Mouse (Mus musculus): Measurements from ENCODE around the gene Pkn3. TPM values are rescaled to one million over a fixed set of nuclear protein-coding genes. Genes with fewer than 3 reads are reported as not detected.
A peak's percentile ranks its signal among the peaks of the same experiment; 100 is the strongest.
"Not testable (repeated sequence)": the region's sequence is repeated elsewhere in the genome, so short reads cannot be mapped to it uniquely, and the experiment has no call there.

Pkn3 gene
- polyA plus RNA-seq, 1 experiment, result 0.09 TPM

GRCm38 (mm10) chr2:30048101-30048501 is 29.4 kb upstream of the Pkn3 start:
- H3K36me3 ChIP-seq (ENCODE audit: control insufficient read depth), result peaks cover 3% of the 10 kb centered on the region
- H3K9me3 ChIP-seq (ENCODE audit: control insufficient read depth, low read length), result no peaks in the 10 kb centered on the region
- H3K4me3 ChIP-seq (replicated peaks), result peak overlapping the region; percentile 65
- H3K4me1 ChIP-seq (ENCODE audit: control insufficient read depth), result peaks cover 27% of the 10 kb centered on the region
- no peak for TF ChIP-seq GATA1 (IDR thresholded peaks at IDR 0.05; ENCODE audit: low read length)
- no peak for TF ChIP-seq TAL1 (IDR thresholded peaks at IDR 0.05; ENCODE audit: low read length)
- H3K27me3 ChIP-seq (ENCODE audit: control insufficient read depth), result peaks cover 1% of the 10 kb centered on the region

GRCm38 (mm10) chr2:30048699-30049388 is 28.6 kb upstream of the Pkn3 start, which contains the start of gene Wdr34:
Gene Wdr34 (minus strand): TSS chr2:30048881.
- peaks cover 3% of the 10 kb centered on the region for H3K36me3 ChIP-seq (ENCODE audit: control insufficient read depth)
- H3K4me3 ChIP-seq (replicated peaks), result peak within 1 kb of the TSS; percentile 65
- H3K9me3 ChIP-seq (ENCODE audit: control insufficient read depth, low read length), result no peaks in the 10 kb centered on the region
- TF ChIP-seq GATA1 (IDR thresholded peaks at IDR 0.05; ENCODE audit: low read length), result no peak
- TF ChIP-seq TAL1 (IDR thresholded peaks at IDR 0.05; ENCODE audit: low read length), result no peak
- H3K4me1 ChIP-seq (ENCODE audit: control insufficient read depth), result peaks cover 26% of the 10 kb centered on the region
- H3K27me3 ChIP-seq (ENCODE audit: control insufficient read depth), result peaks cover 8% of the 10 kb centered on the region

- TF ChIP-seq GATA1 (IDR thresholded peaks at IDR 0.05; ENCODE audit: low read length) (no peak), TAL1 (IDR thresholded peaks at IDR 0.05; ENCODE audit: low read length) (no peak)
- Histone ChIP-seq H3K4me3 (replicated peaks) (no peak overlapping the region), H3K9me3 (ENCODE audit: control insufficient read depth, low read length) (no peaks in the 10 kb centered on the region), H3K4me1 (ENCODE audit: control insufficient read depth) (peaks cover 26% of the 10 kb centered on the region), H3K36me3 (ENCODE audit: control insufficient read depth) (peaks cover 3% of the 10 kb centered on the region), H3K27me3 (ENCODE audit: control insufficient read depth) (peaks cover 13% of the 10 kb centered on the region)
Observed at GRCm38 (mm10) chr2:30049831-30050230, 27.7 kb upstream of the Pkn3 start.

DNA sequence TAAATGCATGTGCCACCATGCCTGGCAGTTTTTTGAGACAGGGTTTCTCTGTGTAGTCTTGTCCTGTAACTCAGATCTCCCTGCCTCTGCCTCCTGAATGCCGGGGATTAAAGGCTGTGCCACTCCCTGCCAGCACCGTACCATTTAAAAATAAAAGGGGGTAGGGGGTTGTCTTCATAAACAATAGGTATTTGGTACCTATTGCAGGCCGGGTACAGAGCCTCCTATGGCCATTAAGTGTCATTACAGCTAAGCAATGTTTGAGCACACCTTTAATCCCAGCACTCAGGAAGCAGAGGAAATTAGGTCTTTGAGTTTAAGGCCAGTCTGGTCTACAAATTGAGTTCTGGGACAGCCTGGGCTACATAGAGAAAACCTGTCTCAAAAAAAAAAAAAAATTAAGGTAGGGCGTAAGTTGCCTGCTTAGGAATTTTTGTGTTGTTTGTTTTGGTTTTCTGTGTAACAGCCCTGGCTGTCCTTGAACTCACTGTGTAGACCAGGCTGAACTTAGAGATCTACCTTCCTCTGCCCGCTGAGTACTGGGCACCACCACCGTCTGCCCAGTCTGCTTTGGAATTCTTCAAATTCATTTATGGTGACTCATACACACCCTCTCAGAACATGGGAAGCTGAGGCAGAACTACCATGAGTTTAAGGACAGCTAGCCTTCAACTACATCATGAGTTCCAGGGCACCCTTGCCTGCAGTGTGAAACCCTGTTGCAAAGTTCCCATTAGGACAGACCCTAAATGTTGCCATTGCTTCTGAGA is 25.3 kb upstream of the Pkn3 start:
- H3K4me1 ChIP-seq (ENCODE audit: control insufficient read depth), result peaks cover 30% of the 10 kb centered on the region
- H3K9me3 ChIP-seq (ENCODE audit: control insufficient read depth, low read length), result no peaks in the 10 kb centered on the region
- no peaks in the 10 kb centered on the region for H3K36me3 ChIP-seq (ENCODE audit: control insufficient read depth)
- no peak overlapping the region for H3K4me3 ChIP-seq (replicated peaks)
- no peak for TF ChIP-seq GATA1 (IDR thresholded peaks at IDR 0.05; ENCODE audit: low read length)
- no peak for TF ChIP-seq TAL1 (IDR thresholded peaks at IDR 0.05; ENCODE audit: low read length)
- peaks cover 13% of the 10 kb centered on the region for H3K27me3 ChIP-seq (ENCODE audit: control insufficient read depth)

GRCm38 (mm10) chr2:30055310-30055709 is 22.2 kb upstream of the Pkn3 start:
- H3K9me3 ChIP-seq (ENCODE audit: control insufficient read depth, low read length); H3K36me3 ChIP-seq (ENCODE audit: control insufficient read depth); H3K4me3 ChIP-seq (replicated peaks): not testable (repeated sequence)

DNA sequence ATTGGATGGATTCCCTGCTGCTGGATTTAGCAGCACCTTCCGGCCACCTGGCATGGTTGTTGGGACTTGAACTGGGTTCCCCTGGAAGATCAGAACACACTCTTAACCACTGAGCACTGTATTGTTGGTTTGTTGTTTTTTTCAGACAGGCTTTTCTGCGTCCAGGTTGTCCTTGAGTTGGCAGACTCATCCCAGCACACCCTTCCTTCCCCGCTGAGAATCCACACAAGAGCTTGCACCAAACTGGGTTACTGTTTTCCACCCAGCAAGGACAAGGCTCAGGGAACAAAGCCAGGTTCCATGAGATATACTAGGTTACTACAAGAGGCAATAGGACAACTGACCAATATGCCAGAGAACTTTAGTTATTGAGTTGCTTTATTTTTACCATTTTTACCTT is 20.7 kb upstream of the Pkn3 start:
- peaks cover 16% of the 10 kb centered on the region for H3K27me3 ChIP-seq (ENCODE audit: control insufficient read depth)
- H3K4me1 ChIP-seq (ENCODE audit: control insufficient read depth), result peaks cover 21% of the 10 kb centered on the region
- TF ChIP-seq TAL1 (IDR thresholded peaks at IDR 0.05; ENCODE audit: low read length) (no peak), GATA1 (IDR thresholded peaks at IDR 0.05; ENCODE audit: low read length) (no peak)
- no peaks in the 10 kb centered on the region for H3K9me3 ChIP-seq (ENCODE audit: control insufficient read depth, low read length)
- no peaks in the 10 kb centered on the region for H3K36me3 ChIP-seq (ENCODE audit: control insufficient read depth)
- H3K4me3 ChIP-seq (replicated peaks), result no peak overlapping the region

More at GRCm38 (mm10) chr2:30055310-30055709, 22.2 kb upstream of the Pkn3 start:
- Histone ChIP-seq H3K4me1 (ENCODE audit: control insufficient read depth) (peaks cover 12% of the 10 kb centered on the region), H3K27me3 (ENCODE audit: control insufficient read depth) (peaks cover 13% of the 10 kb centered on the region)

DNA sequence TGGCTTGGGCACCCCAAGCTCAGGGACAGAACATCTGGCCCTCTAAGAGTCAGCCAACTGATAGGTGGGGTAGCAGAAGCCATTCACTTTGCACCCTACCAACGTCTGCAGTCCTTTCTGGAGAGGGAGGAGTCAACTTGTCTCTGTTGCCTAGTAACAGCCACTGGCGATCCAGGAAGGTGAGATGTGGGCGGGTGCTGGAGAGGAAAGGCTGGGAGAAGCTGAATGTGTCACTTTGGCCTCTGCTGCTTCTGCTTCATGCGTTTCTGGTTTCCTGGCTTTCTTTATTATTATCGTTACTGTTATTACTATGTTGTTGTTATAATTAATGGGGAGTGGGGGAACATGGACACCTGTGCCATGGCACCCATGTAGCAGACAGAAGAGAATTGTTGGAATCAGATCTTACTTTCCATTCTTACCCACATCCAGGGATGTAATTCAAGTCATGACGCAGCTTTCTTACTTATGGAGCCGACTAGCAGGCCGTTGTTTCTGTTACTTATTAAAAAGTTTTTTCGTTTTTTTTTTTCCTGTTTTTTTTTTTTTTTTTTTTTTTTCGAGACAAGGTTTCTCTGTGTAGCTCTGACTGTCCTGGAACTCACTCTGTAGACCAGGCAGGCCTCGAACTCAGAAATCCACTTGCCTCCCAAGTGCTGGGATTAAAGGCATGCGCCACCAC is 20.1 kb upstream of the Pkn3 start, which contains the start of gene Set:
Set (plus strand) TSS at position 156 of the 682 bp plus-strand sequence.
- no peak within 1 kb of the TSS for H3K4me3 ChIP-seq (replicated peaks)
- H3K9me3 ChIP-seq (ENCODE audit: control insufficient read depth, low read length), result no peaks in the 10 kb centered on the region
- H3K4me1 ChIP-seq (ENCODE audit: control insufficient read depth), result peaks cover 27% of the 10 kb centered on the region
- TF ChIP-seq GATA1 (IDR thresholded peaks at IDR 0.05; ENCODE audit: low read length), result no peak
- TF ChIP-seq TAL1 (IDR thresholded peaks at IDR 0.05; ENCODE audit: low read length), result no peak
- no peaks in the 10 kb centered on the region for H3K36me3 ChIP-seq (ENCODE audit: control insufficient read depth)
- H3K27me3 ChIP-seq (ENCODE audit: control insufficient read depth), result peaks cover 17% of the 10 kb centered on the region

DNA sequence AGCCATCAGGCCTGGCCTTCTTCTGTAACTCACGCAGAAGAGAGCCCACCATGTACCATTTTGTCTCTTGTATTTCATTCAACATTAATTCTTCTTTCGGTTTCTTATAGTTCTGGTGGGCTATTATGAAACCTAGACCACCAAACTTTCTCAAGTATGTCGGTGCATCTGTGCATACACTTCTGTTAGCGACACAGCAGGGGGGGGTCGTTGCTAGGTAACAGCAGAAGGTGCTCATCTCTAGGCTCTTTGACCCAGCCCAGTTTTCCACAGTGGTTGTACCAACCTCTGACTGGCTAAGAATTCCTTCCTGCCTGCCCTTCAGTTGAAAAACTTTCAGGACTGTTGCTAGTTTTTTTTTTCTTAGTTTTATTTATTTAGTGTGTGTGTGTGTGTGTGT is 19.1 kb upstream of the Pkn3 start:
- TF ChIP-seq TAL1 (IDR thresholded peaks at IDR 0.05; ENCODE audit: low read length), result no peak
- TF ChIP-seq GATA1 (IDR thresholded peaks at IDR 0.05; ENCODE audit: low read length), result no peak
- H3K27me3 ChIP-seq (ENCODE audit: control insufficient read depth), result peaks cover 13% of the 10 kb centered on the region
- H3K4me1 ChIP-seq (ENCODE audit: control insufficient read depth), result peaks cover 38% of the 10 kb centered on the region

More for the DNA sequence above, 19.1 kb upstream of the Pkn3 start:
- H3K4me3 ChIP-seq (replicated peaks), result no peak overlapping the region
- no peaks in the 10 kb centered on the region for H3K36me3 ChIP-seq (ENCODE audit: control insufficient read depth)
- no peaks in the 10 kb centered on the region for H3K9me3 ChIP-seq (ENCODE audit: control insufficient read depth, low read length)
